Mouse (Mus musculus) testis, adult 2 months (tissue): ENCODE results near the gene Fam227a. TPM values are rescaled to one million over a fixed set of nuclear protein-coding genes. Genes with fewer than 3 reads are reported as not detected.

Experiments
- H3K27ac ChIP-seq: fragments of 200-500 bp; 2 replicates; pipeline ENCODE4 v1.5.1; 2012; ENCODE audit warnings: low read depth, low read length; ENCODE audit not compliant: control insufficient read depth, insufficient read depth
- H3K27me3 ChIP-seq: fragments of 200-500 bp; 2 replicates; pipeline ENCODE4 v1.6.1; 2012; ENCODE audit warnings: mild to moderate bottlenecking, low read length, moderate library complexity; ENCODE audit not compliant: control insufficient read depth, insufficient read depth
- H3K36me3 ChIP-seq: fragments of 200-500 bp; 2 replicates; pipeline ENCODE4 v1.6.1; 2012; ENCODE audit warnings: mild to moderate bottlenecking, low read length; ENCODE audit not compliant: control insufficient read depth, insufficient read depth
- H3K4me1 ChIP-seq: fragments of 200-500 bp; 2 replicates; pipeline ENCODE4 v1.6.1; 2012; ENCODE audit warnings: low read length; ENCODE audit not compliant: control insufficient read depth, insufficient read depth
- H3K4me3 ChIP-seq: fragments of 200-500 bp; 2 replicates; pipeline ENCODE4 v1.5.1; 2012; ENCODE audit warnings: low read depth, mild to moderate bottlenecking, low read length, moderate library complexity, mixed read lengths; ENCODE audit not compliant: control insufficient read depth
- CTCF ChIP-seq: fragments of 200-500 bp; IDR thresholded peaks from 2 replicates; pipeline ENCODE4 v1.5.1; 2012; ENCODE audit warnings: low read depth, mild to moderate bottlenecking, inconsistent platforms, low read length, moderate library complexity; ENCODE audit not compliant: control insufficient read depth, insufficient read depth, insufficient replicate concordance
- POLR2A ChIP-seq: fragments of 200-500 bp; IDR thresholded peaks from 2 replicates; pipeline ENCODE4 v1.6.1; 2012; ENCODE audit warnings: low read depth, mild to moderate bottlenecking, inconsistent platforms, low read length, moderate library complexity; ENCODE audit not compliant: control insufficient read depth
- polyA plus RNA-seq: library from polyadenylated mRNA; depleted of rRNA; stranded (reverse); fragments of >200 nt; gene quantifications from 2 replicates; pipeline ENCODE4 v1.2.3, GENCODE M21; 2012

Gene Fam227a
- polyA plus RNA-seq, 1 experiment = 20.0 TPM

DNA sequence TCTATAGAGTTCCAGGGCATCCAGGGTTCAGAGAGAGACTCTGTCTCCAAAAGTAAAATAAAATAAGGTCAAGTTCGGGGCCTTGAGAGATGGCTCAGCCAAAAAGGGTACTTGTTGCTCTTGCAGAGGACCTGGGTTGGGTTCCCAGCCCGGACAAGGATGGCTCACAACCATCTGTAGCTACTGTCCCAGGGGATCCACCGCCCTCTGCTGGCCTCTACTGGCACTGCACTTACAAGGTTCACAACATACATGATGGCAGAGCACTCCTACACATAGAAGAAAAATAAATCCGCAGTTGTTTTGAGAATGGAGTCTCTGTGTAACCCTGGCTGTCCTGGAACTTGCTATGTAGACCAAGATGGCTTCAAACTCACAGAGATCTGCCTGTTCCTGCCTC, 3.1 kb upstream of the Fam227a start:
- Histone ChIP-seq H3K27ac (no peak overlapping the region), H3K4me3 (no peak overlapping the region), H3K4me1 (peaks cover 3% of the 10 kb centered on the region; the same call in 1 of the 2 replicates), H3K36me3 (peaks cover 2% of the 10 kb centered on the region), H3K27me3 (no peaks in the 10 kb centered on the region)
- TF ChIP-seq CTCF = peak; percentile 77; the same call in 1 of the 2 replicates
- no peak for TF ChIP-seq POLR2A

DNA sequence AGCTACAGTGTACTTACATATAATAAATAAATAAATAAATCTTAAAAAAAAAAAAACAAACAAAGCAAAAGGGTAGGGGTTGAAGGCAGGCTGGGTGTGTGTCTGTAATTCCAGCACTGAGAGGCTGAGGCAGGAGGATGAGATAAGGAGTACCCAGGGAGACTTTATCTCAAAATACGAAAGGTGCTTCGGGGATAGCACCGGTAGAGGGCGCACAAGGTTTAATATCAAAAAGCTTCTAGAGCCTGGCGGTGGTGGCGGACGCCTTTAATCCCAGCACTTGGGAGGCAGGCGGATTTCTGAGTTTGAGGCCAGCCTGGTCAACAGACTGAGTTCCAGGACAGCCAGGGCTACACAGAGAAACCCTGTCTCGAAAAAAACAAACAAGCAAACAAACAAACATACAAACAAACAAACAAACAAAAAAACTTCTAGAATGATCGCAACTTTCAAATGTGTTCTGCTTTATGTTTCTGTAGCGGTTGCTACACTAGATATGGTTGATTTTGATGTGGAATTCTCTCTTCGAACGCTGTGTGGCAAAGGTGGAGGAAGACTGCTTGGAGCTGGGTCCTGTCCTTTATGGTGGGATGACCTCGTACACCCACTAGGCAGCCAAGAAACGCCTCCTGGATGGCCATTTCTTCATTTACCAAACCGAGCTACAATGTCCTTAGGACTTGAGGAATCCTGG, 772 bp downstream of the Fam227a start:
- H3K27ac ChIP-seq = peak overlapping the region; percentile 98
- TF ChIP-seq POLR2A (no peak), CTCF (peak; percentile 26; the same call in 1 of the 2 replicates)
- peak overlapping the region; percentile 99 for H3K4me3 ChIP-seq
- H3K27me3 ChIP-seq = no peaks in the 10 kb centered on the region
- H3K36me3 ChIP-seq = peaks cover 2% of the 10 kb centered on the region
- H3K4me1 ChIP-seq = peaks cover 3% of the 10 kb centered on the region; the same call in 1 of the 2 replicates

GRCm38 (mm10) chr15:79656451-79656850, 2.3 kb downstream of the Fam227a start:
- peaks cover 2% of the 10 kb centered on the region for H3K36me3 ChIP-seq
- H3K27ac ChIP-seq = no peak overlapping the region
- peak overlapping the region; percentile 64 for H3K4me3 ChIP-seq
- peaks cover 3% of the 10 kb centered on the region; the same call in 1 of the 2 replicates for H3K4me1 ChIP-seq
- no peak for TF ChIP-seq POLR2A
- TF ChIP-seq CTCF = no peak
- no peaks in the 10 kb centered on the region for H3K27me3 ChIP-seq

DNA sequence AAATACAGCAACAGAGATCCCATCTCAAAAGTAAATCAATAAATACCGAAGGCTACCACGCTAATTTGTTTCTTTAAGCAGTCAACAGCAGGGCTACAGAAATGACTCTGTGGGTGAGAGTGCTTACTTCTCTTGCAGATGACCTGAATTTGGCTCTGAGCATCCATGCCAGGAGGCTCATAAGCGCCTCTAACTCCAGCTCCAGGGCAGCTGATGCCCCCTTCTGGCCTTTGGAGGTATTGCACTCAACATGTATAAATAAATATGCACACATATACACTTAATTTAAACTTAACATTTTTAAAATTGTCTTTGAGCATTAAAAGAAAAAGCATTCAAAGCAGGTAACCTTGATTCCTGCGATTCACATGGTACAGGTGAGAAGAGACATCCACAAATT, 7.3 kb downstream of the Fam227a start:
- TF ChIP-seq POLR2A = no peak
- peak; percentile 66; the same call in 1 of the 2 replicates for TF ChIP-seq CTCF
- Histone ChIP-seq H3K4me3 (no peak overlapping the region), H3K27me3 (no peaks in the 10 kb centered on the region), H3K4me1 (no peaks in the 10 kb centered on the region), H3K36me3 (no peaks in the 10 kb centered on the region; the same call in none of the 2 replicates), H3K27ac (no peak overlapping the region)

DNA sequence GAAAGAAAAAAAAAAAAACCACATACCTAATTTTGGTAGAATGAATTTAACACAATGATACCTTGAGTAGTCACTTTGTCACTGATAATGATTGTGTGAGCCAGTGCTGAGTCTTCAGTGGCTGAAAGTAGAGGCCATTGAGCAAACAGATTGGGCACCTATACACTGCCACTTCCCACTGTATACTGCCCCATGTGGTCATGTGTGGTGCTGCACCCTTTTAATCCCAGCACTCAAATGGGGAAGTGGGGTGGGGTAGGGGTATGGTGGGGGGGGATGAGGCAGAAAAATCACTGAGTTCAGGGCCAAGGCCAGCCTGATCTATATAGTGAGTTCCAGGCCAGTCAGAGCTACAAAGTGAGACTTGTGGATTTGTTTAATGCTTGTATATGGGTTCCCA, 8.2 kb downstream of the Fam227a start:
- Histone ChIP-seq H3K27ac (no peak overlapping the region), H3K4me1 (no peaks in the 10 kb centered on the region), H3K4me3 (no peak overlapping the region), H3K36me3 (no peaks in the 10 kb centered on the region; the same call in none of the 2 replicates), H3K27me3 (no peaks in the 10 kb centered on the region)
- TF ChIP-seq POLR2A (no peak), CTCF (peak; percentile 51; the same call in 1 of the 2 replicates)

DNA sequence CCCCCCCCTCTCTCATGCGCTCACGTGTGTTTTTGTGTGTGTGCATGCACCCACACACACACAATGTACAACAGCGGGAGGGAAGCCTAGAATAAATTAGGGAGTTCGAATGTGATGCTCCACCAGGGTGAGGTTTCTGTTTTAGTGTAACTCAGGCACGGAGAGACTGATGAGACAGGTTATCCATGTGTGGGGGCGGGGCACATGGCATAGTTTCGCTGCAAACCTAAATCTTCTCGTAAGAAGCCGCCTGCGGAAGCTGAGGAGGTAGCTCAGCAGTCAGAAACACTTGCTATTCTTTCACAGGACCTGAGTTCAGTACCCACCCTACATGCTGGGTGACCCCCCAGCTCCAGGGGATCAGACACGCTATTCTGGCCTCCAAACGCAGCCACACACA, 10.6 kb downstream of the Fam227a start:
- Histone ChIP-seq H3K4me3 (no peak overlapping the region), H3K36me3 (no peaks in the 10 kb centered on the region; the same call in 1 of the 2 replicates), H3K4me1 (no peaks in the 10 kb centered on the region), H3K27me3 (no peaks in the 10 kb centered on the region), H3K27ac (no peak overlapping the region)
- TF ChIP-seq CTCF (no peak), POLR2A (no peak)

DNA sequence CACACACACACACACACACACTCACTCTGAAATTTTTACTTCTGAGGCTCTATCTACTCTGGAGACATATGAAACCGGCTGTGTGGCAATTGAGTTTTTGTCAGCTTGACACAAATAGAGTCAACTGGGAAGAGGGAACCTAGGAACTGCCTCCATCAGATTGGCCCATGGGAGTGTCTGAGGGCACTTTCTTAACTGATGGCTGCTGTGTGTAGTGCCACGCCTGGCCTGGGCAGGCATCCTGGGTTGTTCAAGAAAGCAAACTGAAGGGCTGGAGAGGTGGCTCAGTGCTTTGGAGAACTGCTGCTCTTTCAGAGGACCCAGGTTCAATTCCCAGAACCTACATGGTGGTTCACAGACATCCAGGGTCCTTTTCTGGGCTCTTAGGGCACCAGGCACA, 13.3 kb downstream of the Fam227a start:
- Histone ChIP-seq H3K4me3 (no peak overlapping the region), H3K27ac (no peak overlapping the region), H3K36me3 (no peaks in the 10 kb centered on the region; the same call in 1 of the 2 replicates), H3K27me3 (no peaks in the 10 kb centered on the region), H3K4me1 (no peaks in the 10 kb centered on the region)
- TF ChIP-seq POLR2A (no peak), CTCF (no peak)
